Mouse (Mus musculus): Measurements from ENCODE around the gene Defb45.

Defb45 gene

GRCm38 (mm10) chr2:152599299-152599698 lies at the start of gene Defb45:
Gene Defb45, minus strand, starts transcription at chr2:152599399.
- no peak for DNase-seq (ENCODE audit: low spot score in 2 of 2)

DNA sequence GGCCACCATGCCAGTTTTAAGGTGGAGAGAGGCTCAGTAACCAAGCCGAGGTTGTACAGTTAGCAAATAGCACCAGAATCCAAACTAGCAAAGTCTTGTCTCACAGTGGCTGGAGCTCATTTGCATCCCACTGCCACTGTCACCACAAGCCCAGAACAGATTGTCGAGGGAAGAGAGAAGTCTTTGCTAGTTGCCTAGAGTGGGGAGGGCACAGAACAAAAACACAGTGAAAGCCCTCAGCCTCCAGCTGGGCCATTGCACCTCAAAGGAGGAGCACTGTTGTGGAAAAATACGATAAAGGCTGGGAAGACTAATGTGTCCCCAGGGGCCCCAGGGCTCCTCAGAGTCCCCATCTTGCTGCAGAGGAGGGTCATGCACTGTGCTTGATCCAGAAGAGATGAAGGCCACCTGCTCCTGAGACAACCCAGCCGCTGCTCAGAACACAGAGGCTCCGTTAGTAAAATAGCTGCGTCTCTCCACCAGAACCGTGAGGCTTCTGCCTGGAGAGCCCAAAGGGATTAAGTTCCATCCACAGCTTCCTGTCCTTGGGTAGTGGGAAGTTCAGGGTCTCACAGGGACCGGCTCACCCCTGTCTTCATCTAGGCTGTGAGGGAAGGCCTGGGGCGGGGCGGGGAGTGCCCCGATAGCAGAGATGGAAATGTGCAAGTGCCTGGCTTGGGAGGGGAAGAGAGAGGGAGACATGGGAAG lies 40.4 kb upstream of the Defb45 start:
- DNase-seq (ENCODE audit: low spot score in 2 of 2) = no peak

- no peak for DNase-seq (ENCODE audit: low spot score in 2 of 2)
Observed at GRCm38 (mm10) chr2:152638865-152639264, 39.7 kb upstream of the Defb45 start.

DNA sequence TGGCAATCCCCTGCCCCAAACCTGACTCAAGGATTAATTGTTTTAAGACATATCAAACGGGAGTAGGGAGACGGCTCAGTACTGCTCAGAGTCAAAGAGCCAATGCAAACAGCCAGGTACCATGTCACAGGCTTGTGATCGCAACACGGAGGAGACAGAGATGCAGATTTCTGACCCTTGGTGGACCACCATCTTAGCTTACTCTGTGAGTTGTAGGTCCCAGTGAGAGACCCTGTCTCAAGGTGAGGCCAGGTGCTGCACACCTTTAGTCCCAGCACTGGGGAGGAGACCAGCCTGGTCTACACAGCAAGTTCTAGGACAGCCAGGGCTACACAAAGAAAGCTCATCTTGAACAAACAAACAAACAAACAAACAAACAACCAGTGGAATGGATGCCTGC lies 38.2 kb upstream of the Defb45 start:
- DNase-seq (ENCODE audit: low spot score in 2 of 2) = no peak

DNA sequence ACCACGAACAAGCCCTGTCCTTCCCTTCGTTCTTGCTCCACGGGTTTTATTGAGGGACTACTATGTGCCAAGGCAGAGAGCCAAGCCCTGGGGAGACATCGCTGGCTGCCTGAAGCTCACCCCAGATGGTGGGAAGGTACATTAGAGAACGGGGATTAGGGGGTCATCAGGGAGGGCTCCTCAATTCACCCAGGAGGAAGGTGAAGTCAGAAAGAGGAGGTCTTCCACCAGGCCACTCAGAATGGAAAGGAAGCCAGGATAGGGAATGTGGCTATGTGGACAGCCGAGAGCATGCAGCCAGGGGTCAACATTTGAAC lies 37.8 kb upstream of the Defb45 start:
- DNase-seq (ENCODE audit: low spot score in 2 of 2) = no peak

DNA sequence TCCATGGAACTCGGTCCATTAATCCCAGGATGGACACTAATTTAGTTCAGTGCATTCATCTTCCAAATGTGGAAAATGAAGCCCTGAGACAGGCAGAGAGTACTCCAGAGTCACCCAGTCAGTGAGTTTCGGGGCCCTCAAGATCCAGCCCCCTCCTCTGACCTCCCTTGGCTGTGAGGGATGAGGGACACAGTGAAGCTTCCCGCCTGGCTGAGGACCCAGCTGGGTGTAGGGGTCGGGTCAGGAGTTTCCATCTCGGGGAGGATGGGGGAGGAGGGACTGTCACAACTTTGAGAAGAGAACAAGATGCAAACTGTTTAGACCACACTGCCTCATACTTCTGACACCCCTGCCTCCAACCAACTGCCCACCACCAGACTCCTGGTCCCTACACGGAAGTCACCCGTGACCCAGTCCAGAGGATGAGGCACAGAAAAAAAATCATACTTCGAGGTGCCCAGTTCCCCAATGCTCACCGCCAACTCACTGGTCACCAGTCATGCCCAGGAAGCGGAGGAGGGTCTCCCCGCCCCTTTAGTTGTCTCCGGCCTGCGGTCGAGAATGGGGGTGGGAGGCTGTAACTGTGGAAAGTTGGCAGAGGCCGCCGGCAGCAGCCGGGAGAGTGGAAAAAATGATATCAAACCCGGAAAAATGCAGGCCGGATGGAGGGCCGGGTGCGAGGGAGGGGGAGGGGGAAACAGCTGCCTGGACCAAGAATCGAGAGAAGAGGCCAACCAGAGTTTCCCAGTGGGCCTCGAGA lies 37.2 kb upstream of the Defb45 start:
- DNase-seq (ENCODE audit: low spot score in 2 of 2) = no peak

DNA sequence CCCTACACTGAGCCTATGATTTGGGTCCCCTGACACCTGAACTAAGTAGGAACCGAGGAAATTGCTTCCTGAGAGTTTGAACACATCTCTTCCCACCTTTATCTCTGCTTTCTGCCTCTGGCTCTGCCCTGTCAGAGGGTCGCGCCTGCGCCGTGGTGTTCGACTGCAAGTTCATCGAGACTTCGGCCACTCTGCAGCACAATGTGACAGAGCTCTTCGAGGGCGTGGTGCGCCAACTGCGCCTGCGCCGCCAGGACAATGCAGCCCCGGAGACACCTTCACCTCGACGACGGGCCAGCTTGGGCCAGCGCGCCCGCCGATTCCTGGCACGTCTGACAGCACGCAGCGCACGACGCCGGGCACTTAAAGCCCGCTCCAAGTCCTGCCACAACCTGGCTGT lies 35.1 kb upstream of the Defb45 start:
- no peak for DNase-seq (ENCODE audit: low spot score in 2 of 2)

DNA sequence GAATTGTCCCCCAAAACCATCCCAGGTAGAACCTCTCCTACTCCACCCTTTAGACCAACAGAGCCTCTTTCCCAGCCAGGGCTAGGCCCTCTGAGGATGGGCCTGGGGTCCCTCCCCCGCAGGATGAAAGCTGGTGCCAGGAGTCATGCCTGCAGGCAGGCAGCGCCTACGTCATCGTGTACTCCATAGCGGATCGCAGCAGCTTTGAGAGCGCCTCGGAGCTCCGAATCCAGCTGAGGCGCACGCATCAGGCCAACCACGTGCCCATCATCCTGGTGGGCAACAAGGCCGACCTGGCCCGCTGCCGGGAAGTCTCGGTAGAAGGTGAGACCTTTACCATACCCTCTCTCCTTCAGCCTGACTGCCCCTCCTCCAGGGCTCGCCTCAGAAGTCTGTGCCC lies 34.1 kb upstream of the Defb45 start:
- no peak for DNase-seq (ENCODE audit: low spot score in 2 of 2)

DNA sequence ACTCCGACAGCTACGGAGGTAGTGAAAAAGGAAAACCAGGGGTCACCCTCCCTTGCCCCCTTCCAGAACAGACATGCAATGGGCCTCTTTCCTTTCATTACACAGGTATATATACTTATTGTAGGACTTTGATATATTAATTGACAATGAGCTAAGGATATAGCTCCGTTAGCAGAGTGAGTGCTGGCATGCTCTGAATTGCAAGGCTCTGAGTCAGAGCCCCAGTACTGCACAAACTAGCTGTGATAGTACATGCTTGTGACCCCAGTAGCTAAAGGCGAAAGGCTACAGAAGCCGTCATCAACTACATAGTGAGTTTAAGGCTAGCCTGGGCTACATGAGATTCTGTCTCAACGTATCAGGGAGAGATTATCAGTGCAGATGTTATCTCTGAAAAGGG lies 30.7 kb upstream of the Defb45 start:
- DNase-seq (ENCODE audit: low spot score in 2 of 2) = no peak

DNA sequence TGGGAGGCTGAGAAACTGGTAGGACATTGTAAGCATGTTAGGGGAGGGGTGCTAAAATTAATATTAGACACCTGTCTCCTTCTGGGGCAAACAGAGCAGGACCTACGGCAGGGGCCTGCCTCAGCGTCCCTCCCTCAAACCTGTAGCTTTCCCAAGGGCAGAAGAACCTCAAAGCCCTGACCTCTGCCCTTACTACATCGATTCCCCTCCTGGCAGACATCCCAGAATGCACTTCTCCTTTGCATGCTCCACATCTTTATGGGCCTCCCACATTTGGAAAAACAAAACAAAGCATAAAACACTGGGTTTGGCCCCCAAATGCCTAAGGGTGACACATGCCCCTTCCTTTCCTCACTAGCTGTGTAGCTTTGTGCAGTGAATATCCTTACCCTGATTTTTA lies 30.0 kb upstream of the Defb45 start:
- no peak for DNase-seq (ENCODE audit: low spot score in 2 of 2)

GRCm38 (mm10) chr2:152628066-152628465 lies 28.9 kb upstream of the Defb45 start:
- no peak for DNase-seq (ENCODE audit: low spot score in 2 of 2)

DNA sequence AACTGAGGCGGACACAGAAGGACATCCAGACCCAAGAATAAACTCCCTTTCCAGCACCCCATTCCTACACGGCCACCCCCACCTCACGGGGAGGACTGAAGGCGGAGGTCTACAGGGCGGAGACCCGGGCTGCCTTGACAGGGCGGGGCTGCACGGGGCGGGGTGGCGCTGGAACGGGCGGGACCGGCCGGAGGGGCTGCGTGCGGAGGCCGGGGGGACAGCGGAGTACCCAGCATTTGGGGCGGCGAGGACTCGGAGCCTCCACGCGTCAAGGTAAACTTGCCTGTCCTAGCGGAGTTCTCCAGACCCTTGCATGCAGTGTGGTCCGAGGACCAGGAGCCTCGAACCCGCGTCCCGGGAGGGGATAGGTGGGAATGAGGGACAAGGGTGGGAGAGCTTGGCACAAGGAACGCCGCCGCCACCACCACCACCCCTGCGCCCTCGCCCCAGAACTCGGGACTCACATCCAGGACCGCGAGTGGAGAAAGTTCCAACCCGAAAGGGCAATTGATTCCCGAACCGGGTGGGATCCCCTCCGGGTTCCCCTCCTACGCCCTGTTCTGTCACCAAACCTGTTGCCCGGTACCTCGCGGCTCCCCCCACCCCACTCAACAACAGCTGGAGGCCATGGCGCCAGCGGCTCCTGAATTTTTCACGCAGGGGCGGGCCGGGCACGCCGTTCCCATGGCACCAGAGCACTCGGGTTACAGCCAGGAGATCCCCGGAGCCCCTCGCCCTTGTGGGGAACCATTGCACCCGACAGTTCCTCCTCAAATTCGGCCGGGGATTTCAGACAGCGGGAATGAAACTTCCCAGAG lies 27.8 kb upstream of the Defb45 start, which contains the start of gene Rem1:
Gene Rem1, plus strand, starts transcription at position 178 of the 818 bp plus-strand sequence.
- no peak for DNase-seq (ENCODE audit: low spot score in 2 of 2)

- DNase-seq (ENCODE audit: low spot score in 2 of 2) = no peak
Observed at GRCm38 (mm10) chr2:152625256-152625655, 26.1 kb upstream of the Defb45 start.

GRCm38 (mm10) chr2:152624566-152624965 lies 25.4 kb upstream of the Defb45 start:
- DNase-seq (ENCODE audit: low spot score in 2 of 2) = no peak

DNA sequence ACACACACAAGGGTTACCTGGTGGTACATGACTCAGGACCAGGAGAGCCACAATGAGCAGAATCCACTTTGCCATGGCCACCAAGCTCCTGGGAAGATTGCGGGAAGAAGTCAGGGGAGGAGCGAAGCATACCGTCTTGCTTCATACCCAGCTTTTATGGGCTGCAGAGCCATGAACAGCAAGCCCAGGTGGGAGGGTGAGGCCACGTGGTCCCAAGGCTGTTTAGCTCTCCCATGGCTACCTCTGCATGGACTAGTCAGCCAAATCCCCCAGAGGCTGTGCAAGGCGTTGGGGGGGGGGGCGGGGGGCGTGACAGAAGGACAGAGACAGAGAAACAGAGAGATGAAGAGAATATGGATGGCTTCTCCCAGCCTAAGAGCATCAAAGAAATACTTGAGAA lies 23.8 kb upstream of the Defb45 start, which contains the start of gene Defb25:
Gene Defb25, minus strand, starts transcription at position 101 of the 400 bp plus-strand sequence.
- no peak for DNase-seq (ENCODE audit: low spot score in 2 of 2)

GRCm38 (mm10) chr2:152622151-152622550 lies 23.0 kb upstream of the Defb45 start:
- DNase-seq (ENCODE audit: low spot score in 2 of 2) = no peak

DNA sequence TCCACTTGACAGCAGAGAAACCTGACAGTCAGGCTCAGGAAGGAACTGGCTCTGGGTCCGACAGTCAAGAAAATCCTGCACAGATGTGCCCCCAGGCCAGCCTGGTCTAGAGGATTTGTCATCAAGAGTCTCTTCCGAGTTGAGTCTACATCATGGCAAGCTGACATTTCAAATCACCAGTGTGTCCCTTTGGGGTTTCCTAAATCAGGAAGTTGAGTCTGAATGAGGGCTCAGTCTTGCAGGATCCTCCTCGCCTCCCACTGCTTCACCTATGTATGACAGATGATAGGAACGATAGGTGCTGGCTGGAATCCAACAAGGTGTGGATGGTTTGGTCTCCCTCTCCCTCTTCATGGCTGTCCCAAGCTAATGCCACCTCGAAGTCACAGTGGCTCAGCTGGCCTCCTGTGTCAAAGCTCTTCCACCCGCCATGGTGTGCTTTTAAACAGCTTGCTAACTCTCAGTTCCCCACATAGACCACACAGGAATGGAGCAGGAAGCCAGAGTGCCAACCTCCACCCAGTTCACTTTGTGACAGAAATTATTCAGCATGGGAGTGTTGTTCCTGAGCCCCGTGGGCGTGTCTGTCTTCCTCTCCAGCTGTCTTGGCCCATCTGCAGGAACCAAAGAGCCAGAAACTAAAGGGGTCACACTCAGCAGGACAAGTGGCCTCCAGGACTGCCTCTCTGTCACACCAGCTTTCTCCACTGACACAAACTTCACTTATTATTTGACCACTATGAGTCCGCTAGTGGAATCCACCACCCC lies 21.4 kb upstream of the Defb45 start:
- no peak for DNase-seq (ENCODE audit: low spot score in 2 of 2)

- DNase-seq (ENCODE audit: low spot score in 2 of 2) = no peak
Observed at GRCm38 (mm10) chr2:152617374-152617773, 18.2 kb upstream of the Defb45 start.

DNA sequence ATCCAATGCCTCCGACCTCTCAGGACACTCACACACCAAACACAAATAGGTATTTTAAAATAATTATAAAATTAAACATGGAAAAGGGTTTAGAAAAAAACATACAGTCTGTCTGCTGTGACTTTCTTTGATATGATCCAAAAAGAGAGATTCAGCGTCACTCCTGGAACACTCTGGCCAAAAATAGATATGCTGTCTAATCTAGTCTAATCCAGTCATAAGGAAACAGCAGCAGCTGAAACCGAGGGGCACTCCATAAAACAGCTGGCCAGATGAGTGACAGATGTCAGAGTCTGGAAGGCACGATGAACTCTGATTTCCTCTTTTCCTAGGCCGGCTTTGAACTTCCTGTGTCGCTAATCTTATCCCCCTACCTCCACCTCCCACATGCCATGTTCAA lies 17.3 kb upstream of the Defb45 start:
- no peak for DNase-seq (ENCODE audit: low spot score in 2 of 2)

GRCm38 (mm10) chr2:152615563-152615962 lies 16.4 kb upstream of the Defb45 start:
- DNase-seq (ENCODE audit: low spot score in 2 of 2) = peak in 1 of 2 experiments; percentile 48

GRCm38 (mm10) chr2:152612193-152612592 lies 13.0 kb upstream of the Defb45 start:
- no peak for DNase-seq (ENCODE audit: low spot score in 2 of 2)

- DNase-seq (ENCODE audit: low spot score in 2 of 2) = no peak
Observed at GRCm38 (mm10) chr2:152608719-152609118, 9.5 kb upstream of the Defb45 start.

All from frontal cortex, postnatal 10 days (tissue).